Comparison of ENCODE assay signal across 8 mouse cellular contexts in the genomic region with DNA sequence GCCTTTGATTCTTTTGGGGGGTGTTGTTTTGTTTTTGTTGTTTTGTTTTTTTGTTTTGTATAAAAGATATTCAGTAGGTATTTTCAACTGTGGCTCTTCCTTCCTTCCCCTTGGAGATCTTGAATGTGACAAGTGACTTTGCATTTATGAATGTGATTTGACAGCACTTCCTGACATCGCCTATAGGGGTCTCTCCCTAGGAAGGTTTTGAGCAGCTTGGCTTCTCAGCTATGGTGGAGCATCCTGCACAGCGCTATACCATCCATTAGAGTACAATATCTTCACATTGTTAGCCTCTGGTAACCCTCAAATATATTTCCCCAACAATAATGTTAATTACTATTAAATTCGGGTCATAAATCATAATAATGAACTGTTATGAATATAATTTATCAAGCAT.
A peak's percentile ranks its signal among the peaks of the same experiment; 100 is the strongest.
DNase-seq lines count a peak whose midpoint lies in the region; ATAC-seq and TF ChIP-seq lines count a peak whose summit lies in the region.

No protein-coding gene starts in this region.

- H3K4me1 ChIP-seq in hindbrain, postnatal 0 days (ENCODE audit: insufficient read depth, low read length): 0 out of 2 replicates have a peak, but pooled peaks cover 5% of the 10 kb centered on the region
- 0 out of 2 replicates have a peak, but pooled peaks cover 6% of the 10 kb centered on the region for H3K4me1 ChIP-seq in hindbrain, embryonic 14.5 days (replicated peaks; ENCODE audit: control insufficient read depth, insufficient read depth, low read length)
- peaks cover 40% of the 10 kb centered on the region for H3K4me1 ChIP-seq in E14TG2a.4 (replicated peaks; ENCODE audit: low read depth, low read length)
- no peaks in the 10 kb centered on the region for H3K4me1 ChIP-seq in cortical plate, adult 2 months (ENCODE audit: control insufficient read depth, insufficient read depth, low read length)
- H3K4me1 ChIP-seq in intestine, embryonic 15.5 days (replicated peaks): no peaks in the 10 kb centered on the region

- H3K9ac ChIP-seq in hindbrain, postnatal 0 days (replicated peaks; ENCODE audit: low read length): no peak overlapping the region
- no peak overlapping the region for H3K9ac ChIP-seq in hindbrain, embryonic 14.5 days
- H3K9ac ChIP-seq in intestine, embryonic 15.5 days: no peak overlapping the region

- H3K27me3 ChIP-seq in hindbrain, postnatal 0 days (ENCODE audit: insufficient read depth, low read length): no peaks in the 10 kb centered on the region
- H3K27me3 ChIP-seq in hindbrain, embryonic 14.5 days (ENCODE audit: control insufficient read depth, insufficient read depth, low read length): no peaks in the 10 kb centered on the region
- peaks cover 5% of the 10 kb centered on the region; the same call in 1 of the 2 replicates for H3K27me3 ChIP-seq in E14TG2a.4 (ENCODE audit: insufficient read depth, low read length)
- H3K27me3 ChIP-seq in intestine, embryonic 15.5 days (replicated peaks): no peaks in the 10 kb centered on the region

- peak; percentile 38 for DNase-seq in hindbrain, postnatal 0 days (ENCODE audit: low spot score)
- no peak for DNase-seq in hindbrain, embryonic 14.5 days (ENCODE audit: low spot score)
- peak; percentile 45 for DNase-seq in retina, embryonic 14.5 days (ENCODE audit: low spot score)
- DNase-seq in layer of hippocampus, postnatal 36 days: no peak
- DNase-seq in cerebellum, adult 9-10 months: no peak

- WGBS in hindbrain, postnatal 0 days: 55% methylated on average over 3 of the region's 3 CpGs
- 56% methylated on average over 3 of the region's 3 CpGs for WGBS in hindbrain, embryonic 14.5 days
- WGBS in intestine, embryonic 15.5 days: 57% methylated on average over 3 of the region's 3 CpGs

- no peak for ATAC-seq in hindbrain, postnatal 0 days
- ATAC-seq in hindbrain, embryonic 14.5 days (ENCODE audit: low FRiP score): no peak
- ATAC-seq in intestine, embryonic 15.5 days: no peak

- no peak overlapping the region for H3K27ac ChIP-seq in hindbrain, postnatal 0 days
- H3K27ac ChIP-seq in hindbrain, embryonic 14.5 days: no peak overlapping the region
- no peak overlapping the region for H3K27ac ChIP-seq in cortical plate, adult 2 months (ENCODE audit: insufficient read depth, low read length)
- no peak overlapping the region for H3K27ac ChIP-seq in intestine, embryonic 15.5 days

- H3K9me3 ChIP-seq in hindbrain, postnatal 0 days (ENCODE audit: low read length): no peaks in the 10 kb centered on the region
- H3K9me3 ChIP-seq in hindbrain, embryonic 14.5 days (ENCODE audit: control insufficient read depth, low read length): no peaks in the 10 kb centered on the region
- peaks cover 6% of the 10 kb centered on the region; the same call in 1 of the 2 replicates for H3K9me3 ChIP-seq in E14TG2a.4 (ENCODE audit: low read length)
- H3K9me3 ChIP-seq in intestine, embryonic 15.5 days: no peaks in the 10 kb centered on the region

- peak; percentile 56 for TF ChIP-seq CTCF in hindbrain, postnatal 0 days (IDR thresholded peaks at IDR 0.05; ENCODE audit: low read depth)
- peak; percentile 53 for TF ChIP-seq CTCF in E14TG2a.4 (conservative IDR thresholded peaks at IDR 0.05; ENCODE audit: low read length)
- peak; percentile 23; the same call in 1 of the 2 replicates for TF ChIP-seq CTCF in cortical plate, adult 2 months (IDR thresholded peaks at IDR 0.05; ENCODE audit: extremely low read depth, insufficient read depth, low read length)

- no peak overlapping the region for H3K4me2 ChIP-seq in hindbrain, postnatal 0 days (ENCODE audit: low read depth, low read length)
- no peak overlapping the region for H3K4me2 ChIP-seq in hindbrain, embryonic 14.5 days (replicated peaks)
- no peak overlapping the region for H3K4me2 ChIP-seq in intestine, embryonic 15.5 days (replicated peaks)

- TF ChIP-seq POLR2A in cortical plate, adult 2 months (IDR thresholded peaks at IDR 0.05; ENCODE audit: extremely low read depth, insufficient read depth, low read length): no peak

- H3K36me3 ChIP-seq in hindbrain, postnatal 0 days (ENCODE audit: insufficient read depth, low read length): no peaks in the 10 kb centered on the region
- no peaks in the 10 kb centered on the region for H3K36me3 ChIP-seq in hindbrain, embryonic 14.5 days (replicated peaks; ENCODE audit: control insufficient read depth, insufficient read depth)
- H3K36me3 ChIP-seq in E14TG2a.4 (ENCODE audit: insufficient read depth, low read length): no peaks in the 10 kb centered on the region
- H3K36me3 ChIP-seq in intestine, embryonic 15.5 days: no peaks in the 10 kb centered on the region

- H3K4me3 ChIP-seq in hindbrain, postnatal 0 days (ENCODE audit: low read length): no peak overlapping the region
- H3K4me3 ChIP-seq in hindbrain, embryonic 14.5 days (replicated peaks; ENCODE audit: low read length): no peak overlapping the region
- H3K4me3 ChIP-seq in E14TG2a.4 (replicated peaks; ENCODE audit: low read length): no peak overlapping the region
- H3K4me3 ChIP-seq in cortical plate, adult 2 months (ENCODE audit: insufficient read depth, low read length): no peak overlapping the region
- no peak overlapping the region for H3K4me3 ChIP-seq in intestine, embryonic 15.5 days (replicated peaks)

Comparison
In these comparisons a context has a peak if more than half of its experiments do, and no peak if none do; other contexts are left out.
1. DNase-seq: peak in hindbrain, postnatal 0 days (single experiment) and retina, embryonic 14.5 days (single experiment); none in hindbrain, embryonic 14.5 days (single experiment), layer of hippocampus, postnatal 36 days (0 of 2) and cerebellum, adult 9-10 months (single experiment).
2. Peak in every context shown above with its lines, with median percentiles within 50 percentile points of each other: CTCF ChIP-seq.